Mouse (Mus musculus) limb, embryonic 12.5 days (tissue): Measurements from ENCODE around the gene Trim28. TPM values are rescaled to one million over a fixed set of nuclear protein-coding genes. Genes with fewer than 3 reads are reported as not detected.
"Not testable (repeated sequence)": the region's sequence is repeated elsewhere in the genome, so short reads cannot be mapped to it uniquely, and the experiment has no call there.

Experiments
- ATAC-seq: fragments of 200-750 bp; cut with Nextera tagmentation; 2 replicates; pipeline ENCODE4 v1.8.0; 2017; ENCODE audit warnings: low read depth, moderate TSS enrichment; ENCODE audit not compliant: insufficient number of reproducible peaks, insufficient read depth, low FRiP score, low TSS enrichment
- H3K27ac ChIP-seq: fragments of 300-500 bp; sonication (generic); 2 replicates; pipeline ENCODE4 v1.5.1; 2016; ENCODE audit warnings: mild to moderate bottlenecking, moderate library complexity
- H3K27me3 ChIP-seq: fragments of 300-500 bp; sonication (generic); 2 replicates; pipeline ENCODE4 v1.6.1; 2016; ENCODE audit warnings: mild to moderate bottlenecking, moderate library complexity
- H3K36me3 ChIP-seq: fragments of 300-500 bp; sonication (generic); 2 replicates; pipeline ENCODE4 v1.6.1; 2016; ENCODE audit warnings: mild to moderate bottlenecking, moderate library complexity
- H3K4me1 ChIP-seq: fragments of 300-500 bp; sonication (generic); replicated peaks from 2 replicates; pipeline ENCODE4 v1.6.1; 2016
- H3K4me2 ChIP-seq: fragments of 300-500 bp; sonication (generic); 2 replicates; pipeline ENCODE4 v1.6.1; 2016; ENCODE audit warnings: mild to moderate bottlenecking, moderate library complexity
- H3K4me3 ChIP-seq: fragments of 300-500 bp; sonication (generic); replicated peaks from 2 replicates; pipeline ENCODE4 v1.5.1; 2016; ENCODE audit warnings: mild to moderate bottlenecking
- H3K9ac ChIP-seq: fragments of 300-500 bp; sonication (generic); replicated peaks from 2 replicates; pipeline ENCODE4 v1.6.1; 2016; ENCODE audit warnings: mild to moderate bottlenecking, moderate library complexity
- H3K9me3 ChIP-seq: fragments of 300-500 bp; sonication (generic); 2 replicates; pipeline ENCODE4 v1.6.1; 2016; ENCODE audit warnings: mild to moderate bottlenecking, moderate library complexity
- WGBS: fragments of 180-500 bp; shearing (Covaris S2); methylation state at CpG from one replicate; pipeline ENCODE4 v1.1.7; 2016; 5-methylcytosine and 5-hydroxymethylcytosine counted together
- polyA plus RNA-seq: library from polyadenylated mRNA; unstranded; fragments of >200 nt; fragmentation: Nextera tagmentation; extraction: Ambion mirVana; gene quantifications from 2 replicates; pipeline ENCODE4 v1.2.1, GENCODE M21; 2016

Trim28 gene
- polyA plus RNA-seq, 1 experiment from 2014 or later: 496 TPM

- peak overlapping the region; percentile 94 for H3K4me2 ChIP-seq
- H3K9me3 ChIP-seq: peaks cover 13% of the 10 kb centered on the region
- ATAC-seq: 0 out of 2 replicates have a peak, but pooled peaks have one; percentile 29
- no peak overlapping the region for H3K27ac ChIP-seq
- H3K4me1 ChIP-seq: peaks cover 15% of the 10 kb centered on the region
- H3K27me3 ChIP-seq: peaks cover 55% of the 10 kb centered on the region
- peak overlapping the region; percentile 52 for H3K4me3 ChIP-seq
- H3K36me3 ChIP-seq: no peaks in the 10 kb centered on the region
- H3K9ac ChIP-seq: peak overlapping the region; percentile 78
- 3% methylated on average over 23 of the region's 23 CpGs for WGBS
Observed at GRCm38 (mm10) chr7:13044254-13044625, 45.3 kb downstream of the Trim28 start.

GRCm38 (mm10) chr7:13046084-13046483 is 47.2 kb downstream of the Trim28 start:
- H3K27me3 ChIP-seq: peaks cover 47% of the 10 kb centered on the region
- ATAC-seq: peak; percentile 27; the same call in 1 of the 2 replicates
- H3K4me3 ChIP-seq: no peak overlapping the region
- no peak overlapping the region for H3K9ac ChIP-seq
- no peak overlapping the region for H3K27ac ChIP-seq
- no peaks in the 10 kb centered on the region for H3K36me3 ChIP-seq
- peaks cover 13% of the 10 kb centered on the region for H3K9me3 ChIP-seq
- no peak overlapping the region for H3K4me2 ChIP-seq
- H3K4me1 ChIP-seq: peaks cover 15% of the 10 kb centered on the region
- 13% methylated on average over 2 of the region's 2 CpGs for WGBS

GRCm38 (mm10) chr7:13053001-13053400 is 54.1 kb downstream of the Trim28 start:
- no peak overlapping the region for H3K4me2 ChIP-seq
- no peak overlapping the region for H3K4me3 ChIP-seq
- no peaks in the 10 kb centered on the region for H3K9me3 ChIP-seq
- H3K27ac ChIP-seq: no peak overlapping the region
- no peaks in the 10 kb centered on the region for H3K36me3 ChIP-seq
- ATAC-seq: no peak
- 91% methylated on average over 13 of the region's 13 CpGs for WGBS
- no peak overlapping the region for H3K9ac ChIP-seq
- no peaks in the 10 kb centered on the region for H3K27me3 ChIP-seq
- H3K4me1 ChIP-seq: no peaks in the 10 kb centered on the region

- H3K9ac ChIP-seq: peak overlapping the region; percentile 68; the same call in 1 of the 2 replicates
- H3K36me3 ChIP-seq: no peaks in the 10 kb centered on the region
- H3K4me1 ChIP-seq: no peaks in the 10 kb centered on the region
- peak overlapping the region; percentile 61 for H3K4me2 ChIP-seq
- no peaks in the 10 kb centered on the region for H3K27me3 ChIP-seq
- H3K4me3 ChIP-seq: peak overlapping the region; percentile 57
- no peaks in the 10 kb centered on the region for H3K9me3 ChIP-seq
- 92% methylated on average over 2 of the region's 2 CpGs for WGBS
- no peak overlapping the region for H3K27ac ChIP-seq
- ATAC-seq: no peak
Observed at GRCm38 (mm10) chr7:13053501-13053900, 54.6 kb downstream of the Trim28 start.

GRCm38 (mm10) chr7:13053961-13054286 is 55.0 kb downstream of the Trim28 start:
- no peaks in the 10 kb centered on the region for H3K4me1 ChIP-seq
- H3K36me3 ChIP-seq: no peaks in the 10 kb centered on the region
- peak overlapping the region; percentile 68 for H3K9ac ChIP-seq
- peak overlapping the region; percentile 57 for H3K4me3 ChIP-seq
- no peaks in the 10 kb centered on the region for H3K27me3 ChIP-seq
- H3K9me3 ChIP-seq: no peaks in the 10 kb centered on the region
- peak overlapping the region; percentile 80; the same call in 1 of the 2 replicates for H3K27ac ChIP-seq
- ATAC-seq: no peak
- 2% methylated on average over 15 of the region's 15 CpGs for WGBS
- H3K4me2 ChIP-seq: peak overlapping the region; percentile 61

DNA sequence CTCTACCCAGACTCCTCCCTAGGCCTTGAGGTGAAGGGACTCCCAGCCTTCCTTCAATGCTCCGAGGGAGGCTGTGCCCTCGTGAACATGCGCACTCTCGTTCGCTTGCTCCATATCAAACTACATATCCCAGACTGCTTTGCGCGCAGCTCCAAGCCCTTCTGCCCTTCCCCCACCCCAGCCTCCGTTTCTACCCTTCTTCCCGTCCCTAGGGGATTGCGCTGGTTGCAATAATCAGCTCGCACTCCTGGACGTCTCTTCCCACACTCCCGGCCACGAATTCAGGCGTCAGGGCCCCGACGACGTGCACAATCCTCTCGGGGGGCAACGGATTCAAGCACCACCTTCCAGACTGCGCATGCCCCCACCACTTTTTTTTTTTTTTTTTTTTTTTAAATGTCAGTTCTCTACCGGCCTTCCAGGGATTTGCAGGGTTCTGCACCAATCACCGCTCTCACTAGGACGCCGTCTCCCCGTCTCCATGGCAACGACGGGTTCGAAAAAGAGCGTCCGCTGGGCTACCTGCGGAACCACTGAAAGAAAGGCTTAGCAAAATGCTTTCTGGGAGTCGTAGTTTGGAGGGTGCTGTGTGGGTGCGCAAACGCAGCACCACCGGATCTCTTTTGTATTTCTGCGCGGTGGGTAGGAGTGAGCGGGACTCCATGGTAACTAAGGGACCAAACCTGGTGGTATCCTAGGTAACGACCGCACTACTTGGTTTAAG is 55.5 kb downstream of the Trim28 start, which contains the start of gene Mzf1:
Gene Mzf1 (minus strand): TSS at position 478 of the 724 bp plus-strand sequence.
- H3K9ac ChIP-seq: peak within 1 kb of the TSS; percentile 68
- peak within 1 kb of the TSS; percentile 61 for H3K4me2 ChIP-seq
- no peaks in the 10 kb centered on the region for H3K36me3 ChIP-seq
- peak within 1 kb of the TSS; percentile 80 for H3K27ac ChIP-seq
- no peaks in the 10 kb centered on the region for H3K9me3 ChIP-seq
- H3K4me3 ChIP-seq: peak within 1 kb of the TSS; percentile 57
- no peaks in the 10 kb centered on the region for H3K4me1 ChIP-seq
- ATAC-seq: peak; percentile 96
- under 1% methylated on average over 41 of the region's 41 CpGs for WGBS
- H3K27me3 ChIP-seq: no peaks in the 10 kb centered on the region

- Histone ChIP-seq H3K4me3 (no peak overlapping the region), H3K4me1 (no peaks in the 10 kb centered on the region), H3K27me3 (no peaks in the 10 kb centered on the region), H3K27ac (no peak overlapping the region), H3K9me3 (no peaks in the 10 kb centered on the region), H3K9ac (no peak overlapping the region), H3K4me2 (no peak overlapping the region), H3K36me3 (no peaks in the 10 kb centered on the region)
- no peak for ATAC-seq
- WGBS: 55% methylated on average over 8 of the region's 8 CpGs
Observed at GRCm38 (mm10) chr7:13056913-13057700, 58.2 kb downstream of the Trim28 start.

DNA sequence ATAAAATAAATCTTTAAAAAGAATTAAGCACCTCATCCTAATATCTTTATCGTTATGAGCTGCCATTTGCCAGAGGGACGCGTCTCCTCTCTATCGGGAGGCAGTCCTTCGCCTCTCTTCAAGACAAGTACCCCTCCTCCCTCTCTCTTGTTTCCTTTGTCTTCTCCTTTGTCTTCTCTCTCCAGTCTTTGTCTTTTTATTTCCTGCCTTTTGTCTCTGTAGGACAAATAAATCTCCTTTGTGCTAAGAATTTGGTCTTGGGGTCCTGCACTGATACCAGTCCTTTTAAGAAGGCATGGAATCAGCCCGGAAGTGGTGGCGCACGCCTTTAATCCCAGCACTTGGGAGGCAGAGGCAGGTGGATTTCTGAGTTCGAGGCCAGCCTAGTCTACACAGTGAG is 60.6 kb downstream of the Trim28 start:
- no peaks in the 10 kb centered on the region for H3K4me1 ChIP-seq
- H3K4me3 ChIP-seq: no peak overlapping the region
- 88% methylated on average over 9 of the region's 9 CpGs for WGBS
- H3K36me3 ChIP-seq: no peaks in the 10 kb centered on the region
- H3K9me3 ChIP-seq: 0 out of 2 replicates have a peak, but pooled peaks cover 9% of the 10 kb centered on the region
- H3K4me2 ChIP-seq: no peak overlapping the region
- H3K27ac ChIP-seq: no peak overlapping the region
- H3K9ac ChIP-seq: no peak overlapping the region
- no peaks in the 10 kb centered on the region for H3K27me3 ChIP-seq
- no peak for ATAC-seq

- 0 out of 2 replicates have a peak, but pooled peaks cover 13% of the 10 kb centered on the region for H3K9me3 ChIP-seq
- not testable (repeated sequence) for H3K27ac ChIP-seq, H3K4me3 ChIP-seq, ATAC-seq, H3K27me3 ChIP-seq, H3K4me1 ChIP-seq, H3K36me3 ChIP-seq, H3K4me2 ChIP-seq, H3K9ac ChIP-seq
- WGBS: 53% methylated on average over 2 of the region's 2 CpGs
Observed at GRCm38 (mm10) chr7:13063399-13063798, 64.5 kb downstream of the Trim28 start.

GRCm38 (mm10) chr7:13072293-13072692 is 73.4 kb downstream of the Trim28 start:
- no peaks in the 10 kb centered on the region for H3K4me1 ChIP-seq
- H3K9me3 ChIP-seq: no peaks in the 10 kb centered on the region
- no peaks in the 10 kb centered on the region for H3K36me3 ChIP-seq
- H3K27ac ChIP-seq: no peak overlapping the region
- no peak overlapping the region for H3K4me3 ChIP-seq
- no peaks in the 10 kb centered on the region for H3K27me3 ChIP-seq
- no peak for ATAC-seq
- 58% methylated on average over 5 of the region's 5 CpGs for WGBS
- H3K4me2 ChIP-seq: no peak overlapping the region
- H3K9ac ChIP-seq: no peak overlapping the region
